Mouse (Mus musculus): ENCODE measurements around the gene Lrmda. TPM values are rescaled to one million over a fixed set of nuclear protein-coding genes. Genes with fewer than 3 reads are reported as not detected.

Lrmda gene
- total and polyA plus RNA-seq, 3 experiments: 5.1 to 5.9 TPM; not detected in 1

DNA sequence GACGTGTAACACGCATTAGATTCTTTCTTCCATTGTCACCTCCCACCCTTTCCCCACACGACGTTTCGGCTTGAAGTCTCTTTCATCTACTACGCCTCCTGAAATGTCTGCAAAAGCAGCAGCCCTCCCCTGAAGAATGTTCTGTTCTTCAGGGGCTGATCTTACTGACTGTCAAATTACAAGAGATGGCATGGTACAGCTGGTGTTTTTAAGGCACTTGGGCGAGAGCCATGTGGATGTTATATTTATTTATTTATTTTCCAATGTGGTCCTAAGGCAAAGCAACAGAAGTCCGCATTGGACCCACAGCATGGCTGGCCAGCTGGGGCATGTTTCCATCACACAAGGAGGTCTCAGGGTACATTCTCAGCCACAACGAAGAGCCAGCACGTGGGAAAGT, 731.8 kb downstream of the Lrmda start:
- Histone ChIP-seq H3K9ac (ENCODE audit: control insufficient read depth, low read depth, low read length, poor library complexity, severe bottlenecking) (no peak overlapping the region), H3K27ac (ENCODE audit: control insufficient read depth, low read depth, low read length) (no peak overlapping the region), H3K9me3 (replicated peaks; ENCODE audit: insufficient read depth, low read length) (no peaks in the 10 kb centered on the region), H3K27me3 (ENCODE audit: control insufficient read depth in 1 of 2, insufficient read depth in 2 of 2, low read length in 2 of 2) (no peaks in the 10 kb centered on the region), H3K4me1 (ENCODE audit: control insufficient read depth in 1 of 2, insufficient read depth in 2 of 2, low read length in 2 of 2) (peaks cover 0 to 4% of the 10 kb centered on the region in 2 experiments; a peak in 2 of 4 replicates), H3K79me2 (ENCODE audit: control insufficient read depth, insufficient read depth, low read length, poor library complexity) (no peaks in the 10 kb centered on the region), H3K36me3 (ENCODE audit: control insufficient read depth in 1 of 2, insufficient read depth in 2 of 2, low read length in 2 of 2) (peaks cover 0 to 10% of the 10 kb centered on the region in 2 experiments; a peak in 2 of 4 replicates), H3K4me3 (ENCODE audit: control insufficient read depth in 1 of 2, insufficient read depth in 1 of 2, low read depth in 2 of 2, low read length in 2 of 2) (no peak overlapping the region)
- TF ChIP-seq EP300 (IDR thresholded peaks at IDR 0.05; ENCODE audit: low read depth in 1 of 2, low read length in 2 of 2): no peak
- no peak for TF ChIP-seq USF2 (IDR thresholded peaks at IDR 0.05; ENCODE audit: borderline replicate concordance in 1 of 2, insufficient read depth in 1 of 2, low read depth in 1 of 2, low read length in 2 of 2)
- no peak for TF ChIP-seq MXI1 (IDR thresholded peaks at IDR 0.05; ENCODE audit: low read depth, low read length)
- TF ChIP-seq CTCF (IDR thresholded peaks at IDR 0.05 in 2 of 3, conservative IDR thresholded peaks at IDR 0.05 in 1 of 3; ENCODE audit: control insufficient read depth in 1 of 3, insufficient read depth in 1 of 3, low read depth in 2 of 3, low read length in 3 of 3, poor library complexity in 1 of 3, severe bottlenecking in 1 of 3): no peak
- no peak for TF ChIP-seq E2F4 (IDR thresholded peaks at IDR 0.05; ENCODE audit: borderline replicate concordance, low read depth, low read length)
- TF ChIP-seq CHD2 (IDR thresholded peaks at IDR 0.05; ENCODE audit: low read length): no peak
- no peak for TF ChIP-seq MEF2A (IDR thresholded peaks at IDR 0.05; ENCODE audit: extremely low read depth, insufficient replicate concordance, low read depth, low read length, poor library complexity, severe bottlenecking)
- no peak for TF ChIP-seq RCOR1 (IDR thresholded peaks at IDR 0.05; ENCODE audit: low read depth, low read length)
- DNase-seq (ENCODE audit: low read depth, low spot score): no peak

DNA sequence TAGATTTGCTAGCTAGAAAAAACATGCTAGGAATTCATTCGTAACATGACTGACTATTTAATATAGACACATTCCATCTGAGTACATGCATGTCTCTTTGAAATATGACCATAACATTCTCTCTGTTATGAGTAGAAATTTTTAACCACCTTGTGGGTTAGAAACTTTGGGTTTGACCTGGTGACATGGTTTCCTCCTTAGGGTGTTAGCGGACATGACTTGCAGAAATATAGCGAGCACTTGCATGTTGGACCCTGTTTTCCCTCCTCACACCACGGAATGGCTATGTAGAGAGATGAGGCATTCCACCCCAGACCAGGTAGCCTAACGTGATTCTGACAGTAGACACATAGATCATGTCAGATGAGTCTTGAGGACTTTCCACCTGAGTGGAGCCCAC, 735.1 kb downstream of the Lrmda start:
- no peak overlapping the region for H3K27ac ChIP-seq (ENCODE audit: control insufficient read depth, low read depth, low read length)
- no peak overlapping the region for H3K9ac ChIP-seq (ENCODE audit: control insufficient read depth, low read depth, low read length, poor library complexity, severe bottlenecking)
- H3K27me3 ChIP-seq (ENCODE audit: control insufficient read depth in 1 of 2, insufficient read depth in 2 of 2, low read length in 2 of 2): no peaks in the 10 kb centered on the region
- H3K4me3 ChIP-seq (ENCODE audit: control insufficient read depth in 1 of 2, insufficient read depth in 1 of 2, low read depth in 2 of 2, low read length in 2 of 2): no peak overlapping the region
- H3K36me3 ChIP-seq (ENCODE audit: control insufficient read depth in 1 of 2, insufficient read depth in 2 of 2, low read length in 2 of 2): peaks cover 0 to 15% of the 10 kb centered on the region in 2 experiments; a peak in 2 of 4 replicates
- TF ChIP-seq RAD21 (IDR thresholded peaks at IDR 0.05; ENCODE audit: low read depth, low read length) (no peak), BHLHE40 (IDR thresholded peaks at IDR 0.05; ENCODE audit: borderline replicate concordance, low read depth, low read length) (no peak), MAX (IDR thresholded peaks at IDR 0.05; ENCODE audit: low read length) (no peak), JUND (IDR thresholded peaks at IDR 0.05; ENCODE audit: low read depth, low read length) (no peak), UBTF (IDR thresholded peaks at IDR 0.05; ENCODE audit: borderline replicate concordance, insufficient read depth, low read depth, low read length) (no peak), ETS1 (IDR thresholded peaks at IDR 0.05; ENCODE audit: low read depth, low read length) (no peak), GABPA (IDR thresholded peaks at IDR 0.05; ENCODE audit: low read depth, low read length) (no peak), ZC3H11A (IDR thresholded peaks at IDR 0.05; ENCODE audit: low read depth, low read length) (no peak), SIN3A (IDR thresholded peaks at IDR 0.05; ENCODE audit: low read length) (no peak), MAFK (IDR thresholded peaks at IDR 0.05; ENCODE audit: borderline replicate concordance, low read depth, low read length) (no peak)
- no peak for DNase-seq (ENCODE audit: low read depth, low spot score)
- H3K4me1 ChIP-seq (ENCODE audit: control insufficient read depth in 1 of 2, insufficient read depth in 2 of 2, low read length in 2 of 2): peaks cover 3 to 9% of the 10 kb centered on the region in 2 experiments
- H3K79me2 ChIP-seq (ENCODE audit: control insufficient read depth, insufficient read depth, low read length, poor library complexity): no peaks in the 10 kb centered on the region
- H3K9me3 ChIP-seq (replicated peaks; ENCODE audit: insufficient read depth, low read length): no peaks in the 10 kb centered on the region
